Mouse (Mus musculus): Measurements from ENCODE around the gene Trim50.
"Not testable (repeated sequence)": the region's sequence is repeated elsewhere in the genome, so short reads cannot be mapped to it uniquely, and the experiment has no call there.

The Trim50 gene

GRCm38 (mm10) chr5:135352995-135353394, at the start of gene Trim50:
Gene Trim50, plus strand, starts transcription at chr5:135353295.
- DNase-seq, result no peak

DNA sequence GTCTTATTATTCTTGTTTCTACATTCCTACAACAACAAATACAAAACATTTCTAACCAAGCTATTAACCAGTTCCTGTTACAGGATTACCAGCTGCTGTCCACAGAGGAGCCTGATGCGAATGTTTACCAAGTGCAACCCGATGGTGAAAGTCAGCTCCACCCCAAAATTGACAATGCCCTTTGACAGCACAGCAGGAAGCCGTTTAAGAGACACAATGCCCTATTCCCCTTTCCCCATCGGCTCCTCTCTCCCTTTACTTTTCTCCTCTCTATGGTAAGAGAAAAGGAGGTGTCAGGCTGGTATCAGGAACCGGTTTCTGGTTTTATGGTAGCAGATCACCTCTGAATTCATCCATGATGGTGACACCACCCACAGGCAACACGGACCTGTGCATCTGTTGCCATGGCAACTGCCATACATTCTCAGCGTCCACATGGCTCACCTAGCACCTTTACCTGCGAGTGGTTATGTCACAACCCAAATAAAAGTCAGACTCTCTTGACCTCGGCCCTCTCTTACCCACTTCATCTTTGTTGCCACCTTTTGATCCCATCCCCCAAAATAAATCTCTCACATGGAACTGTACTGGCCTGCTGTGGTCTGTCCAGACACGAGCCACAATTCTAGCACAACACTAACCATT, 46.7 kb upstream of the Trim50 start:
- DNase-seq, result no peak

GRCm38 (mm10) chr5:135316177-135316576, 36.9 kb upstream of the Trim50 start:
- DNase-seq, result no peak

- DNase-seq, result no peak
Observed at GRCm38 (mm10) chr5:135319856-135320255, 33.2 kb upstream of the Trim50 start.

- no peak for DNase-seq
Observed at GRCm38 (mm10) chr5:135322197-135322596, 30.9 kb upstream of the Trim50 start.

- no peak for DNase-seq
Observed at GRCm38 (mm10) chr5:135326121-135326659, 26.9 kb upstream of the Trim50 start.

GRCm38 (mm10) chr5:135329471-135329870, 23.6 kb upstream of the Trim50 start:
- no peak for DNase-seq

GRCm38 (mm10) chr5:135330201-135330600, 22.9 kb upstream of the Trim50 start:
- no peak for DNase-seq

GRCm38 (mm10) chr5:135331161-135331560, 21.9 kb upstream of the Trim50 start:
- no peak for DNase-seq

GRCm38 (mm10) chr5:135337575-135337974, 15.5 kb upstream of the Trim50 start:
- no peak for DNase-seq

DNA sequence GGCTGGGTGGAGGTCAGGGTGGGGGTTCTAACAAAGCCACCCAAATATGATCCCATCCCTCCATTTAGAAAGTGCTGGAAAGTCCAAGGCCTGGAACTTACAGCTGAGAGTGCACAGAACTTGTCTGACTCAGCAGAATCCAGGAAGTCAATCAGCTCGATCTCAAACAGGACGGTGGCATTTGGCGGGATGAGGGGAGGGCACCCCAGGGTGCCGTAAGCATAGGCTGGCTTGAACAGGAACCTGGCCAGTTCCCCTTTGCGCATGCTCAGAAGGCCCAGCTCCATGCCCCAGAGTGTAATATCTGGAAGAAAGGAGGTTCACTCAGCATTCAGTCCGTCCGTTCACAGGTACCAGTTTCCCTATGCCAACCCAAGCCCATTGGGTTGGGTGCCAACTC, 7.1 kb upstream of the Trim50 start:
- DNase-seq, result no peak

DNA sequence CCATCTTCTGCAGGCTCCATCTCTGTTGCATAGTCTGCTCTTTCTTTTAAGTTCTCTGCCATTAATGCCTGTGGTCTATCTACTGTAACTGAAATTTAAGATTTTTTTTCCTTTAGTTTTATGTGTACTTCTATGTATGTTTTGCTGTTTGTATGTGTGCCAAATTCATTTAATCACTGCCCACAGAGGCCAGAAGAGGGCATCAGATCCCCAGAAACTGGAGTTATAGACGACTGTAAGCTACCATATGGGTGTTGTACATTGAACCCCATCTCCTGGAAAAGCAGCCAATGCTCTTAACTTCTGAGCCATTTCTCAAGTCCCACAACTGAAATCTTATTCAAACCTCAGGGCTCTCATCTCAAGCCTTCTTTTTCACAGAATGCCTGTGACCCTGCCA, 6.7 kb upstream of the Trim50 start:
- DNase-seq, result no peak

DNA sequence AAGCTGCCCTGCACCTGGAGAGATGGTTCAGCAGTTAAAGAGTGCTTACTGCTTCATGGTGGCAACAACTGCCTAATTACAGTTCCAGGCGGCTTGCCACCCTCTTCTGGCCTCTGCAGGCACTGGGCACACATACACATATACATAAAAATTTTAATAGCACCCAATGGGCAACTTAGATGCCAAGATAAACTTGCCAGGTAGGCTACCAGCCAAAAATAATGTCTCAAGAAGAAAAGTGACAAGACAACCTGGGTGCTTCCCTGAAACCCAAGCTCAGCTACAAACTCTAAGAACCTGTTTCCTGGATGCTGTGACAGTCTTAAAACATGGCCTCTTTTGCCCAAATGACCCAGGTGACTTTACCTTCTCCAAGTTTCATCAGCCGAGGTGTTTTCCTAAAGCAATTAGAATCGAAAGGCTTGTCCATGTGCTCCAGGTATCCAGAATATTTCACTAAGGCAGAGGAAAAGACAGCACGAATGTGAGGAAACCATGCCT, 5.5 kb upstream of the Trim50 start:
- no peak for DNase-seq

GRCm38 (mm10) chr5:135349862-135350261, 3.2 kb upstream of the Trim50 start, which contains the start of gene Fkbp6:
Gene Fkbp6, minus strand, starts transcription at chr5:135350044.
- DNase-seq, result no peak

DNA sequence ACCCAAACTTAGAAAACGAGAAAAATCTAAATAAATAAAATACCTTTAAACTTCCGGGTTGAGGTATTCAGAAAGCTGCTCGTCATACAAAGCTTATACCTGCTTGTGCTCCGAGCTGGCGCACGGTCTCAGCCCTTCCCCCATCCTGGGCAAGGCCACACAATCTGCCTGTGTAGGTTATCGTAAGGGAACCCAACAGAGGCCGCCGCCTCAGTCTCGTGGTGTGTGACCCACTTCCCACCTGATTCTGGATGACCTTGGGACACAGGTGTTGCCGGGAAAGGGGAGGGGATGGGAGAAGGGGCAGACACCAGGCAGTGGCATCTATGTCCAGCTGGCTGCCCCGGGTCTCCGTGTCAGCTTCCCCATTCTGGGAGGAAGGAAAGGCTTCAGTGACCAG, 1.5 kb upstream of the Trim50 start:
- no peak for DNase-seq

DNA sequence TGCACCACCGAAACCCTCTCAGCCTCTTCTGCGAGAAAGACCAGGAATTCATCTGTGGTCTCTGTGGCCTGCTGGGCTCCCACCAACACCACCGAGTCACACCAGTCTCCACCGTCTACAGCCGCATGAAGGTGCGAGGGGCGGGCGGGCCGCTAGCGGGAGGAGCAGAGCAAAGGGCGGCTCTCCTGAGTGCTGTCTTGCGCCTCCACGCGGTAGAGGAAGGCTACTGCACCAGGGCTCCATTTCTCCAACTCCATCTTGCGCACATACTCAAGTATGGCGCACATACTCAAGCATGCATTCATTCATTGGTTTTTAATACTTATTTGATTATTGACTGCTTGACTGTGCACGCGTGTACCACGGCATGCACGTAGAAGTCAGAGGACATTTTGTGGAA, 469 bp downstream of the Trim50 start:
- DNase-seq, result no peak

GRCm38 (mm10) chr5:135356090-135356489, 3.0 kb downstream of the Trim50 start:
- DNase-seq, result no peak

DNA sequence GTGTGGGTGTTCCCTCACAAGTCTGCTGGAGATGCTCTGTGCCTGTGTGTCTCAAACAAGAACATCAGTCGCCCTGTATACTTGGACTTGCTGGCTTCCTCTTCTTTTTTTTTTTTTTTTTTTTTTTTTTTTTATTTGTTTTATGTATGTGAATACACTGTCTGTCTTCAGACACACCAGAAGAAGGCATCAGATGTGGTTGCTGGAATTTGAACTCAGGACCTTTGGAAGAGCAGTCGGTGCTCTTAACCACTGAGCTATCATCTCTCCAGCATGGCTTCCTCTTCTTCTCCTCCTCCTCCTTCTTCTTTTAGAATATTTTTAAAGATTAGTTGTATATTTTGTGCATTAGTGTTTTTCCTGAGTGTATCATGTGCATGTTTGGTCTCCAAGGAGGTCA, 4.5 kb downstream of the Trim50 start:
- no peak for DNase-seq

GRCm38 (mm10) chr5:135359772-135360171, 6.7 kb downstream of the Trim50 start:
- no peak for DNase-seq

DNA sequence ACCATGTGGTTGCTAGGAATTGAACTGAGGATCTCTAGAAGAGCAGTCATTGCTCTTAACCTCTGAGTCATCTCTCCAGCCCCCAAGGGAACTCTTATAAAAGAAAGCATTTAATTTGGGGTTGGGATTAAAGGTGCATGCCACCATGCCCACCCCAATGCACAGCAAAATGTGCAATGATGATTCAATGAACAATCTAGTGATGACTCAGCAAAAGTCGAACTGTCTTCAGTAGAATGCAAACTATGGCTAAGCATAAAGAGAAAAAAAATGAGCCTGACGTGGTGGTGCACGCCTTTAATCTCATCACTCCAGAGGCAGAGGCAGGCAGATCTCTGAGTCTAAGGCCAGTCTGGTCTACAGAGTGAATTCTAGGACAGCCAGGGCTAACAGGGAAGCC, 9.5 kb downstream of the Trim50 start:
- no peak for DNase-seq

DNA sequence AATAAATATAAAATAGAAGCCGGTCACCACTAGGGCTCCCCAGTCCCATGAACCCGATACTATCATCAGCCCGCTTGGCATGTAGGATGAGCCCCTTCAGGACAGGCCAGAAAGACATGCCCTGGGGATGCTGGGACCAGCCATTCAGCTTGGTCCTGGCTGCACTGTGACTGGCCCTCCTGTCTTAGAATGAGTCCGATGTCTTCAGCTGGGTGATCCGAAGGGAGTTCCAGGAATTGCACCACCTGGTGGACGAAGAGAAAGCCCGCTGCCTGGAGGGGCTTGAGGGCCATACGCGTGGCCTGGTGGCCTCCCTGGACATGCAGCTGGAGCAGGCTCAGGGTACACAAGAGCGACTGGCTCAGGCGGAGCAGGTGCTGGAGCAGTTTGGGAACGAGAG, 10.4 kb downstream of the Trim50 start:
- no peak for DNase-seq

GRCm38 (mm10) chr5:135367841-135368240, 14.7 kb downstream of the Trim50 start:
- no peak for DNase-seq

DNA sequence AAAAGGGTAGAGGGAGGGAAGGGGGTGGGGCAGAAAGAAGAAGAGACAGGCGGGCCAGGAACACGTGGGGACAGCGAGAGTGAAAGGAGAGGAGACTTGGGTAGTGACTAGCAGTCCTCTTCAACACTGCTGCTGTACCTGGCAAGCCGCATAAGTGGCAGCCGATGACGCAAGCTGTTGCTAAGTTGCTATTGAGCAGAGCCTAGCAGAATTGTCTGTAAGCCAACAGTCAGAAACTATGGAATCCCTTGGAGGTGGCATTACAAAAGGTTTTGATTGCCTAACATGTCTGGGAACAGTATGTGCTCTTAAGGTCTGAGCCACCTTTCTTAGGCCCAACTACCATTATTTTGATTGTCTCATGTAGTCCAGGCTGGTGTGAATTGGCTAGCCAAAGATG, 15.2 kb downstream of the Trim50 start:
- DNase-seq, result no peak

DNA sequence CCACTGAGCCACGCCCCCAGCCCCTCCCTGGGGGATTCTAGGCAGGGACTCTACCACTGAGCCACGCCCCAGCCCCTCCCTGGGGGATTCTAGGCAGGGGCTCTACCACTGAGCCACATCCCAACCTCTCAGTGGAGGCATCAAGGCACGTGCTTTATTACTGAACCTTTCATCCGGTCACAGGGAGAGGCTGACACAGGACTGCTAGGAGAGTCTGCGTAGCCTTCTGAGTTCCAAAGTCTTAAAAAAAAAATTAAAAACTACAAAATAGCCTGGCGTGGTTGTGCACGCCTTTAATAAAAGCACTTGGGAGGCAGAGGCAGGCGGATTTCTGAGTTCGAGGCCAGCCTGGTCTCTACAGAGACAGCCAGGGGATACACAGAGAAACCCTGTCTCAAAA, 16.1 kb downstream of the Trim50 start:
- DNase-seq, result not testable (repeated sequence)
